Mouse (Mus musculus) MEL (cell line): ENCODE data around the gene Olfr47.

Experiments used
- CHD2 ChIP-seq: IDR thresholded peaks from 2 replicates; pipeline ENCODE4 v1.6.1; 2011; ENCODE audit warnings: low read length, improper control_type of control experiment
- CTCF ChIP-seq, 3 experiments: IDR thresholded peaks in 2 of 3; conservative IDR thresholded peaks in 1 of 3; 2 replicates each; pipeline ENCODE4 v1.5.1; 2011 to 2012; ENCODE audit warnings: low read length in 3 of 3, low read depth in 2 of 3, mild to moderate bottlenecking in 2 of 3, improper control_type of control experiment in 1 of 3, inconsistent platforms in 1 of 3, mixed read lengths in 1 of 3, moderate library complexity in 1 of 3; ENCODE audit not compliant: control insufficient read depth in 1 of 3, insufficient read depth in 1 of 3, poor library complexity in 1 of 3, severe bottlenecking in 1 of 3
- ELF1 ChIP-seq: IDR thresholded peaks from 2 replicates; pipeline ENCODE4 v1.6.1; 2014; ENCODE audit warnings: low read depth, mild to moderate bottlenecking, inconsistent platforms, low read length, improper control_type of control experiment, moderate library complexity
- EP300 ChIP-seq, 2 experiments: IDR thresholded peaks; 2 replicates each; pipeline ENCODE4 v1.6.1; 2011; ENCODE audit warnings: improper control_type of control experiment in 2 of 2, low read length in 2 of 2, low read depth in 1 of 2, mild to moderate bottlenecking in 1 of 2
- KAT2A ChIP-seq: conservative IDR thresholded peaks from 2 replicates; pipeline ENCODE4 v1.6.1; 2012; ENCODE audit warnings: low read depth, low read length, improper control_type of control experiment, inconsistent platforms
- MXI1 ChIP-seq: IDR thresholded peaks from 2 replicates; pipeline ENCODE4 v1.6.1; 2011; ENCODE audit warnings: mild to moderate bottlenecking, low read depth, low read length, improper control_type of control experiment
- POLR2A ChIP-seq, 2 experiments: IDR thresholded peaks; 2 replicates each; pipeline ENCODE4 v1.6.1; 2011 to 2012; ENCODE audit warnings: low read length in 2 of 2, mild to moderate bottlenecking in 2 of 2, control low read depth in 1 of 2, improper control_type of control experiment in 1 of 2, low read depth in 1 of 2, moderate library complexity in 1 of 2; ENCODE audit not compliant: control insufficient read depth in 1 of 2, insufficient read depth in 1 of 2, poor library complexity in 1 of 2
- SIN3A ChIP-seq: IDR thresholded peaks from 2 replicates; pipeline ENCODE4 v1.6.1; 2012; ENCODE audit warnings: low read length, improper control_type of control experiment, inconsistent platforms
- TCF12 ChIP-seq: IDR thresholded peaks from 2 replicates; pipeline ENCODE4 v1.6.1; 2014; ENCODE audit warnings: low read depth, mild to moderate bottlenecking, inconsistent platforms, low read length, improper control_type of control experiment, moderate library complexity
- USF1 ChIP-seq: IDR thresholded peaks from 2 replicates; pipeline ENCODE4 v1.6.1; 2014; ENCODE audit warnings: low read depth, mild to moderate bottlenecking, inconsistent platforms, low read length, improper control_type of control experiment, moderate library complexity

DNA sequence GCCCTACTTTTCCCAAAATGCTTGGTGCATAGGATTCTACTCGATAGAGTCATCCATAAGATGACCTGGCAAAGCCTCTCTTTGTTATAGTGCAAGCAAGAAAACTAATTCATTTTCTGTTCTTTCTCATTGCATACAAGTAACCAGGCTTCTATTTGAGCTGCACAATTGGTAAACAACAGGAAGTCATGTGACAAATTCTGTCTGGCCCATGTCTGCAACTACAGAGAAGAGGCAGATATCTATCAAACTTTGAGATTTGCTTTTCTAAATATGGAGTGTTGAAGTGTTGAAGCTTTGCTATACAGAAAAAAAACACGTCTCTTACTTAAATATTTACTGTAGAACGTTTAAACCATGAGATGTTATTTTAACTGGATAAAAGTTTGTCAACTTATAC, 33.2 kb upstream of the Olfr47 start:
- no peak for TF ChIP-seq POLR2A (IDR thresholded peaks at IDR 0.05; ENCODE audit: control insufficient read depth in 1 of 2, insufficient read depth in 1 of 2, low read depth in 1 of 2, low read length in 2 of 2, poor library complexity in 1 of 2)
- TF ChIP-seq SIN3A, result no peak
- TF ChIP-seq ELF1, result no peak
- TF ChIP-seq KAT2A, result no peak
- no peak for TF ChIP-seq CTCF (IDR thresholded peaks at IDR 0.05 in 2 of 3, conservative IDR thresholded peaks at IDR 0.05 in 1 of 3; ENCODE audit: control insufficient read depth in 1 of 3, insufficient read depth in 1 of 3, low read depth in 2 of 3, low read length in 3 of 3, poor library complexity in 1 of 3, severe bottlenecking in 1 of 3)
- no peak for TF ChIP-seq CHD2
- no peak for TF ChIP-seq MXI1
- TF ChIP-seq USF1, result no peak
- TF ChIP-seq EP300 (IDR thresholded peaks at IDR 0.05; ENCODE audit: low read depth in 1 of 2, low read length in 2 of 2), result no peak
- no peak for TF ChIP-seq TCF12
